Mouse (Mus musculus) cortical plate, adult 2 months (tissue): Measurements from ENCODE around the gene Kptn.

Experiments used
- CTCF ChIP-seq: fragments of 200-500 bp; IDR thresholded peaks from 2 replicates; pipeline ENCODE4 v1.5.1; 2011; ENCODE audit warnings: mild to moderate bottlenecking, control low read depth, low read length; ENCODE audit not compliant: insufficient read depth; ENCODE audit errors: extremely low read depth
- POLR2A ChIP-seq: fragments of 200-500 bp; IDR thresholded peaks from 2 replicates; pipeline ENCODE4 v1.6.1; 2011; ENCODE audit warnings: mild to moderate bottlenecking, low read length, control low read depth; ENCODE audit not compliant: insufficient read depth; ENCODE audit errors: extremely low read depth

DNA sequence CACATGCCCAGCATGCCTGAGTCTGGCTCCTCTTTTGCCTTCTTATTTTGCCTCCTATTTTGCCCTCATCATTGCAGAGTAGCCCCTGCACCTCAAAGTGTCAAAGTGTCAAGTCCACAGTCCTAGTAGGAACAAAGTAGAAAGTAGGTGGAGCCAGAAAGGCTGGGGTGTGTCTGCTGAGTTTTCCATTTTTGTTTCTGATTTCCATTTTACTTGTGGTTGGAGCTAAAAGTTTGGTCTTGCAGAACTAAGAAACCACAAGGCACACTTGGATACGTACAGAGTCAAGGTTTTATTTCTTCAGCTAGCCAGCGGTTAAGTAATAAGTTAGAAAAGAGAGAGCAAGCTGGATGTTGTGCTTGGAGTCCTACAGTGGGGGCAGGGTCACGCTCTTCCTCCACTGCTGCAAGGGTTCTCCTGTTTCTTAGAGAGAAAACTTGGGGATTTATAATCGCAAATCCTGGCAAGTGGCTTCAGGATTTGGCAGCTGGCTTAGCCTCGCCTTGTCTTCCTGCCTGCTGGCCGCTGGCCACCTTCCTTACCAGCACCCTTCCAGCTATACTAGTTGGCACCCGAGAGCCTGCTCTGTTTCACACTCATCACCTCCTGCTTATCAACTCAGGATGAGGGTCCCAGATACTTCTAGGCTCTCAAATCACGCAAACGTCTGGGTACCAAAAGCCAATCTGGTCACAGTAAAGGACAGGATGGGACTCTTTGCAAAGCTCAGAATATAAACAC is 35.6 kb downstream of the Kptn start:
- no peak for TF ChIP-seq POLR2A
- TF ChIP-seq CTCF = no peak
